Mouse (Mus musculus): Measurements from ENCODE around the gene Gigyf1.

Gene Gigyf1

GRCm38 (mm10) chr5:137533117-137533827 is 14.9 kb downstream of the Gigyf1 start, which contains the start of the genes Epo and Gnb2:
Gene Epo (minus strand): TSS chr5:137533242.
Gene Gnb2 (minus strand): TSS chr5:137533510.
- peak; percentile 94 for DNase-seq (ENCODE audit: low spot score)

GRCm38 (mm10) chr5:137534762-137535161 is 16.4 kb downstream of the Gigyf1 start:
- DNase-seq (ENCODE audit: low spot score) = no peak

DNA sequence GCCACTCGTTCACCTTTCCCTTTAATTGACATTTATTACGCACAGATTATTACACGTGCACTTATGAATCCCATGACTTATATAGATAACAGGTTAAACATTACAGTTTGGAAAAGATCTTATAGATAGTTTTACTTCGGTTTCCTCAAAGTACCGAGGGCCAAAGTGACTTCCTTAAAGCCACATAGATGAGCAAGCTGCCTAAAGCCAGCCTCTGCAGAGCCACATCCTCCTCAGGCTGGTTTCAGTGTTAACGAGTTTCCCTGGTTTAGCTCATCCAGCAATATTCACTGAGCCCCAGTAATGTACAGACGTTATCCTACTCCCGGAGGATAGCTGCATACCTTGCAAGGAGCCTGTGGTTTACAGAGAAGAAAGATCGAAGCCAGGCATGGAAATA is 17.0 kb downstream of the Gigyf1 start:
- DNase-seq (ENCODE audit: low spot score) = no peak

- DNase-seq (ENCODE audit: low spot score) = no peak
These were observed 19.1 kb downstream of the Gigyf1 start for GRCm38 (mm10) chr5:137537461-137537860.

GRCm38 (mm10) chr5:137539291-137539801 is 21.0 kb downstream of the Gigyf1 start:
- no peak for DNase-seq (ENCODE audit: low spot score)

GRCm38 (mm10) chr5:137540991-137541390 is 22.6 kb downstream of the Gigyf1 start:
- DNase-seq (ENCODE audit: low spot score) = no peak

DNA sequence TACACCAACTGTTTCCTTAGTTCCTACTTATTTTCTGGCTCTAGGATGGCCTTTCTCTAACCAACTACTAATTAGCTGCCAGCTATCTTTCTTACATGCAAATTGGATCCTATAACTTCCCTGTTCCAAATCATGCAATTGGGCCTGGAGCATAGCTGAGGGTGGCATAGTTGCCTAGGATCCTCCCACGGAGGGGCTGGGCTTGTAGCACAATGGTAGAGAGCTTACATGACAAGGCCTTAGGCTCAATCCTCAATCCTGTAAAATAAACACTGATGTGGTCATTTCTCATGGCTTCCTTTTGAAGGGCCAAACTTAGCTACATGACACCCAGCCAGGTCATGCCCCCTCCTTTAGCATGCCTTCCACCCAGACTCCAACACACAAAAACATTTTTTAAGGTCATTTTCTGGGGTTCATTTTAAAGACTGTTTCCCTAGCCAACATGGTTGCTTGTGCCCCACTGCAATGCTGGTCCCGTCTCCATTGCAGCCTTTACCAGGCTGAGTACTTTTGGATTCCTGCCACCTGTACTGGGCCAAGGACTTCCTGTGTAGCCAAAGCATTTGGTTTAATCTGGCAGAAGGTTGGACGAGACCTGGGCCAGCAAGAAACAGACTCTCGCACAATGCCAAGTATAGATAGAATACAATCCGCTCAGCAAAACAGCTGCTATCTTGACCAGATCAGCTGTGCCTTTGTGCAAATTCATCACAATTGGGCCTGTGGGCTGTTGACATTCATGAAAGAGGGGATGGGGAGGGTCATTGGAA is 23.6 kb downstream of the Gigyf1 start:
- no peak for DNase-seq (ENCODE audit: low spot score)

DNA sequence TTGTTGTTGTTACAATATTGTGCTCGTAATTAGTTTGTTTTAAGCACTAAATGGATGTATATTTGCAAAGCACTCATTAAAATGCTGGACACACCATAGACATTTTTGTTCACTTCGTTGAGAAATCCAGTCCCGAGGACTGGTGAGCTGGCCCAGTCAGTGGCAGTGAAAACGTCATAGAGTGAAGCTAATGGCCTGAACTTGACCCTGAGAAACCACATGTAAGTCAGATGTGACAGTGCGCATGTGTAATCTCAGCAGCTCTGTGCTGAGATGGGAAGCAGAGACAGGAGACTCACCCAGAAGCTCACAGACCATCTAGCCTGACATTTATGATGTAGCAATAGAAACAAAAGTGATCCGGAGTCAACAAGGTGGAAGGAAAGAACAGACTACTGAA is 26.6 kb downstream of the Gigyf1 start:
- no peak for DNase-seq (ENCODE audit: low spot score)

DNA sequence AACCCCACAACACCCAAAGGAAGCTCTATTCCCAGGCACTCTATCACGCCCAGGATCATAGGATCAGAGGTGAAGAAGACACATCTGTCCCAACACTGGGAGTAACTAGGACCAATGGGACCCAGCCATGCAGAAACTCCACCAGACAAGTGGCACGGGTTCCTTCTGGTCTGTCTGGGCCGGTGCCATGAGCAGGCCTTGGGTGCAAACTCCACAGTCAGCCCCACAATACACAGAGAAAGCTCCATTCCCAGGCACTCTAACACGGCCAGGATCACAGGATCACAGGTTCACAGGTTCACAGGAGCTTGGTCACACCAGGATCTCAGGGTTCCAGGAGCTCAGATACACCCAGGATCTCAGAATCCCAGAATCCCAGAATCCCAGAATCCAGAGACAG is 27.2 kb downstream of the Gigyf1 start:
- no peak for DNase-seq (ENCODE audit: low spot score)

DNA sequence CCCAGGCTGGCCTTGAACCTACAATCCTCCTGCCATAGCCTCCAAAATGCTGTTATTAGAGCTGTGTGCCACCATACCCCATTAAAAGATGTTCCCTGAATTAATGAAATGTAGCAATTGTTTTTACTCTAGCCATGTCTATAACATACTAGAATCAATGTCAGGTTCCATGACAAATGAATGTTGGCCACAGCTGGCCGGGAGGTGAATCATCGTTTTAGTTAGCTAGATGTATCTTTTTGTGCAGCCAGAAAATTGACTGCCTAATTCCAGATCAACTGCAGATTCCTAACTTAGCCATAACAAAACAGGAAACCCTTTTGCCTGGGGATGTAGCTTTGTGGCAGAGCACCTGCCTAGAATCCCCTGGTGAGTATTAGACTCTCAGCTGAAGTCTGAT is 31.5 kb downstream of the Gigyf1 start:
- no peak for DNase-seq (ENCODE audit: low spot score)

DNA sequence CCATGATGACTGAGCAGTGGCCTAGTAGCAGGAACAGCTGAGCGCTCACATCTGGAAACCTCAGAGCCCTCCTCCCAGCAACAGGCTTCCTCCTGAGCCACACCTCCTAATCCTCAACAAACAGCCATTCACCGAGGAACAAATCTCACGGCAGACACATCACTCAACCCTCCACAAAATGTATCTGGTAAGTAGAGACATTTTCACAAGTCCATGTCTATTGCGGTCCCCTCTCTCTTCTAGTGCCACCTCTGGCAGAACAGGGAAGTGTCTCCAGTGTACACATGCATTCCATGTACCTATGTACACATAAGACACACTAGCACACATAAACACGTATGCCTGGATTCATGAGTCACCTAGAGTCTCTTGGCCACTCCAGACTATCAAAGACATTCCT is 32.8 kb downstream of the Gigyf1 start:
- no peak for DNase-seq (ENCODE audit: low spot score)

DNA sequence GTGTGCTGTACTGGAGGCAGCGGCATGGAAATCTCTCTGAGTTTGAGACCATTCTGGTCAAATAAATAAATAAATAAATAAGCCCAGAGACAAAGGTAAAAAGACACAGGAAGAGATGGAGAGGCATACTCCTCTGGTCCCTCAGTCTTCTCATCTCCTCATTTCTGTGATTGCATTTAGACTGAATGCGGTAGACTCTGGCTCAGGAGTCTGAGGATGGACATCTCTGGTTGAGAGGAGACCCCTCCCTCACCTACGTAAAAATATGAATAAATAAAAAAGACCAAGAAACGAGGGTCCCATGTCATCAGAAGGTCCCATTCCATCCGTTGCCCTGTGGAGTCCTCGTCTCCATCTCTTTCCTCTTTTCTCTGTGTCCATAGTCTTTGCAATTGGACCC is 34.7 kb downstream of the Gigyf1 start:
- DNase-seq (ENCODE audit: low spot score) = no peak

DNA sequence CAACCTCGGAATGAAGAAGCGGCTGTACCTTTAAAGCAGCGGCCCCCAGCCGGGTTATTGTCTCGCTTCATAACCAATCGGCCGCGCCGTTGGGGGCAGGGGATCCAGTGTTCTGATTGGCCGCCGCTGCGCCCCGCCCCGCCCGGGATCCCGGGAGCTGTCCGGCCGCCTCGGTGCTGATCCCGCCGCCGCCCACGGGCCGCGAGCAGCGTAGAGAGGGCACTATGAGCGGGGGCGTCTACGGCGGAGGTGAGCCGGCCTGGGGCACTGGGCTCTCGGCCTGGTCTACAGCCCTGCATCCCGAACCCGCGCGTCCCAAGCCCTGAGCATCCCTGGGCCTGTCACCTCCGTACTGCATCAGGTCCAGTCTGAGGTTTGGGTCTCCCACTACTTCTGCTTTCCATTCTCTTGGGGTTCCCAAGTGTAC is 35.1 kb downstream of the Gigyf1 start, which contains the start of gene Actl6b:
Gene Actl6b, plus strand, starts transcription at position 107 of the 427 bp plus-strand sequence.
- peak; percentile 77 for DNase-seq (ENCODE audit: low spot score)

- DNase-seq (ENCODE audit: low spot score) = no peak
These were observed 35.5 kb downstream of the Gigyf1 start for GRCm38 (mm10) chr5:137553898-137554297.

GRCm38 (mm10) chr5:137561556-137561955 is 43.2 kb downstream of the Gigyf1 start:
- DNase-seq (ENCODE audit: low spot score) = no peak

DNA sequence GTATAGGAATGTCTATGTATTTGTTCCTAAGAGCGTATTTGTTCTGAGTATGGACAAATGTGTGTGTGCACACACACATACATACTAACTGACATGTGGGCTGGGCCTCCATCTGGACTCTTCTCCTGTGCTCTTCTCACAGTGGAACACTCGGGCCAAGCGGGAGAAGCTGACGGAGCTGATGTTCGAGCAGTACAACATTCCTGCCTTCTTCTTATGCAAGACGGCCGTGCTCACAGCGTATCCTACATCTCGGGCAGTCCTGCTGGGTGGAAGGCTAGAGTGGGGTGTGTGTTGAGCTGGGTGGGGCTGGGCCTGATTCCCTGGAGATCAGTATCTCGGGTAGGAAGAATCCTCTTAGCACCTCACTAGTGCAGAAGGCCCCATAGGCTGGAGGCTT is 44.6 kb downstream of the Gigyf1 start:
- DNase-seq (ENCODE audit: low spot score) = no peak

GRCm38 (mm10) chr5:137565744-137566143 is 47.4 kb downstream of the Gigyf1 start:
- no peak for DNase-seq (ENCODE audit: low spot score)

GRCm38 (mm10) chr5:137566416-137566815 is 48.1 kb downstream of the Gigyf1 start:
- no peak for DNase-seq (ENCODE audit: low spot score)

DNA sequence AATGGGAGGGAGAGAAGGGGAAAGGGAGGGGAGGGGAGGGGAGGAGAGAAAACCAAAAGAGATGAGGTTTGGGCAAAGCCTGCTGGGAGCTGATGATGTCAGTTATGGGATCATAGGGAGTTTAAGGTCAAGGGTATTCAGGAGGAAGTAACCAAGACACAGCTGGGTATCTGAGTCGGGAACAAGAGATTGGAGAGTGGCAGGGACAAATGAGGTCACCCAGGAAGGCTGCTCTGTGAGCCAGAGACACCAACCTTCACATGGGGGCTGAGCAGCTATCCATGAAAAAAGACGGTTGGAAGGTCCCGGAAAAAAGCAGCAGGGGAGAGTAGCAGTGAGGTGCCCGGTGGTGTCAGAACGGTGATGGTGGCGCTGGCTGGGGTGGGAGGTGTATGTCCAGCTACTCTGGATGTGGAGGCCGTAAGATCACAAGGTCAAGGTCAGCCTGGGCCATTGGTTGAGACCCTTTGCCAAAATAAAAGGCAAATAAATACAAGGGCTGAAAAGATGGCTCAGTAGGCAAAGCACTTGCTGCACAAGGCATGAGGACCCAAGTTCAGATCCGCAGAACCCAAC is 50.0 kb downstream of the Gigyf1 start:
- DNase-seq (ENCODE audit: low spot score) = no peak

DNA sequence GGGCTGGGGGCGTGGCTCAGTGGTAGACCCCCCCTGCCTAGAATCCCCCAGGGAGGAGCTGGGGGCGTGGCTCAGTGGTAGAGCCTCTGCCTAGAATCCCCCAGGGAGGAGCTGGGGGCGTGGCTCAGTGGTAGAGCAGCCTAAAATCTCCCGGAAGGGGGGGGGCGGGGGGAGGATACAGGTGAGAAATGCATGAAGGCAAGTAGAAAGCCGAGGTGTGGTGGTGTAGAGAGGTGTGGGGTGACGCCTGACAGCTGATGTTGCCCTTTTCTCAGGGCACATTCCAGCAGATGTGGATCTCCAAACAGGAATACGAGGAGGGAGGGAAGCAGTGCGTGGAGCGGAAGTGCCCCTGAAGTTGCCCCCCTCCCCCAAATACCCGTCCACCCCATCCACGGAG is 50.7 kb downstream of the Gigyf1 start:
- DNase-seq (ENCODE audit: low spot score) = no peak

GRCm38 (mm10) chr5:137569665-137570064 is 51.3 kb downstream of the Gigyf1 start, which contains the start of gene Tfr2:
Gene Tfr2 (plus strand): TSS chr5:137569840.
- peak; percentile 36 for DNase-seq (ENCODE audit: low spot score)

DNA sequence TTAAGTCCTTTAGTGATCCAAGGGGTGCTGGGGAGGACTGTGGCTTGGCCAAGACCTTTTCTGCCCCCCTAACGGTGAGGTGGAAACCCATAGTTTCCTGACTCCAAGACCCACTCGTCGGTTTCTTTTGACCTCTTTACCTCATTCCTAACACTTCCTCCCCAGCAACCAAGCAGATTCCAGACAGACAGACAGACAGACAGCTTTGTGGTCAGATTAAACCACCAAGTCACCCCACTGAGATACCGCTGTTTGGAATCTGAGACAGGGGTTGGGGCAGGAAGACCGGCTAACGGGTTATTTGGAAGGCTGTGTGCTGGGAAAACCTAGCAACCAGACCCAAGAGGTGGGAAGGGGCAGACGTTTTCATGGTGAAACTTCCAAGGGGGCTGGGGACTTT is 51.8 kb downstream of the Gigyf1 start:
- DNase-seq (ENCODE audit: low spot score) = no peak
